7 mouse cellular contexts compared by ENCODE assay signal in genomic region chr6:52011559-52012408, GRCm38 (mm10). TPM values are rescaled to one million over a fixed set of nuclear protein-coding genes. Genes with fewer than 3 reads are reported as not detected.
DNase-seq lines count a peak whose midpoint lies in the region; ATAC-seq and TF ChIP-seq lines count a peak whose summit lies in the region.

No protein-coding gene starts in this region.

- peaks cover 3% of the 10 kb centered on the region for H3K4me1 ChIP-seq in thymus, adult 2 months (replicated peaks; ENCODE audit: control insufficient read depth, insufficient read depth, low read length)

- H3K4me3 ChIP-seq in thymus, adult 2 months (ENCODE audit: control insufficient read depth, insufficient read depth, low read length) = peak overlapping the region; percentile 70

- no peak for TF ChIP-seq POLR2A in thymus, adult 2 months (IDR thresholded peaks at IDR 0.05; ENCODE audit: control insufficient read depth, extremely low read depth, insufficient read depth, low read length, poor library complexity)

- H3K27ac ChIP-seq in thymus, adult 2 months (ENCODE audit: control insufficient read depth, insufficient read depth, low read length) = no peak overlapping the region

- intact Hi-C loops in gastrocnemius, postnatal 14 days (cut with DNase I; ENCODE audit: low total_unique reads) = no loop called here

- peak; percentile 41 for ATAC-seq in megakaryocyte-erythroid progenitor cell, adult 5-6 weeks (replicated peaks; ENCODE audit: low FRiP score, low TSS enrichment, poor library complexity, severe bottlenecking)

- WGBS in thymus, adult 2 months = 2% methylated on average over 26 of the region's 26 CpGs

- no peak for TF ChIP-seq CTCF in thymus, adult 2 months (IDR thresholded peaks at IDR 0.05; ENCODE audit: borderline replicate concordance, control insufficient read depth, extremely low read depth, insufficient read depth, low read length, poor library complexity)

- DNase-seq in thymus, adult 2 months = no peak
- DNase-seq in thymus, adult 18-20 months = no peak
- DNase-seq in embryo, embryonic 11 days = peak; percentile 85
- DNase-seq in induced T-regulatory cell, adult 2 months (ENCODE audit: low read depth) = peak; percentile 25
- DNase-seq in cerebellum, adult 11-12 months = no peak
- no peak for DNase-seq in gastrocnemius, postnatal 14 days

- no peaks in the 10 kb centered on the region for H3K36me3 ChIP-seq in thymus, adult 2 months (ENCODE audit: control insufficient read depth, insufficient read depth, low read length)

- peaks cover under 1% of the 10 kb centered on the region; the same call in 1 of the 2 replicates for H3K27me3 ChIP-seq in thymus, adult 2 months (ENCODE audit: control insufficient read depth, insufficient read depth, low read length)

RNA-seq across cellular contexts. Expression of gene Skap2, which starts 0.6 kb away (rescaled TPM):
- 5.8 and 8.9 TPM in 2 replicates for polyA plus RNA-seq in thymus, adult 2 months (2012; rRNA removed)
- 18.5 and 30.0 TPM in 2 replicates for total RNA-seq in megakaryocyte-erythroid progenitor cell, adult 5-6 weeks (2014; fragmentation: Nextera tagmentation)
- 44.3 and 66.4 TPM in 2 replicates for total RNA-seq in megakaryocyte-erythroid progenitor cell, adult 5-6 weeks (2017)
- 1 to 10 TPM; 4.6 to 4.8 TPM for total RNA-seq in gastrocnemius, postnatal 14 days (2021)

Comparison
In these comparisons a context has a peak if more than half of its experiments do, and no peak if none do; other contexts are left out.
1. DNase-seq: peak in embryo, embryonic 11 days (single experiment) and induced T-regulatory cell, adult 2 months (single experiment); none in thymus, adult 2 months (single experiment), thymus, adult 18-20 months (0 of 2), cerebellum, adult 11-12 months (single experiment) and gastrocnemius, postnatal 14 days (single experiment).